Mouse (Mus musculus) heart, postnatal 36 days (tissue): ENCODE results near the gene Prdm16. TPM values are rescaled to one million over a fixed set of nuclear protein-coding genes. Genes with fewer than 3 reads are reported as not detected.
A peak's percentile ranks its signal among the peaks of the same experiment; 100 is the strongest.

ENCODE experiments used
- DNase-seq, 2 experiments: peaks; one replicate each; pipeline ENCODE4 v3.0.0; 2021 to 2022
- intact Hi-C: fragments of 180-260 bp; cut with DNase I; formaldehyde crosslinking; loops from one replicate; pipeline ENCODE4 v1.15.1; 2025
- total RNA-seq, 2 experiments: library from RNA; stranded (reverse); gene quantifications; 2 replicates each; pipeline ENCODE4 v1.2.3; 2021

The Prdm16 gene
- total RNA-seq, 2 experiments from 2014 or later, result 11.7 to 13.8 TPM

DNA sequence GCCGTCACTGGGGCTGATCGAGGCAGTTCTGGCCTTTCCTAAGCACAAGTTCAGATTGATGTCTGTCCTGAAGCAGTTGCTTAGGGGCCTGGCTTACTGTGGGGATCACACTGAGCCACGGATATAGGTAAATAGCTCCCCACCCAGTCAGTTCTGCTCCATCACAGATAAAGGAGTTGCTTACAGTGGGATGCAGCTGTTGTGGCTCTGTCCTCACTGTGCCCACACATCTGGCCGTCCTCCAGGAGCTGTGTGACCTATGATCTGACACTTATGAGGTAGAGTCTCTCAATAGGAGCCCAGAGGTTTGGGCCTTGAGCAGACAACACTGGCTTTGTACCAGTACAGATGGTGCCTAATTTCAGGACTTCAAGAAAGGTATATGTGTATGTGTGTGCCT is 142.7 kb downstream of the Prdm16 start:
- intact Hi-C loops, result no loop called here
- no peak for DNase-seq

GRCm38 (mm10) chr4:154492714-154493121 is 144.0 kb downstream of the Prdm16 start:
- DNase-seq, result no peak
- intact Hi-C loops, result no loop called here

DNA sequence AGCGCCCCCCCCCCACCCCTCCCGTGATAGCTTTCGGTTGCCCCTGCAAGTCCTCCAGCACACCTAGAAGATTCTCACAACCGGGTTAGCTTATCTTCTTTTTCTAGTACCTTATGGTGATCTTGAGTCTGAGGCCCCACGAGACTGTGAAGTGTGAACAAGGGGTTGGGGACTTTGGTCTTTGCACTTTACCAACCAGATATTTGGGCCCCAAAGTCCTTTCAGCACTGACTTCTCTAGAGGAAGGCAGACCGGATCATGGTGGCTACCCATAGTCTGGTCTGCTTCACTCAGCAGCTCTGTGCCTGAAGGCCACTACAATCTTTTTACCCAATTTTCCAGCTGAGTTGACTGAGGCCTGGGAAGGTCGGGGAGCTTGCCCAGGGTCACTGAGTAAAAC is 144.4 kb downstream of the Prdm16 start:
- no peak for DNase-seq
- intact Hi-C loops, result no loop called here

GRCm38 (mm10) chr4:154488031-154488430 is 148.6 kb downstream of the Prdm16 start:
- intact Hi-C loops, result no loop called here
- no peak for DNase-seq

- intact Hi-C loops, result no loop called here
- DNase-seq, result no peak
These were observed 154.0 kb downstream of the Prdm16 start for GRCm38 (mm10) chr4:154482695-154483094.

- intact Hi-C loops, result no loop called here
- DNase-seq, result peak; percentile 28 to 36
These were observed 154.7 kb downstream of the Prdm16 start for GRCm38 (mm10) chr4:154481771-154482637.

GRCm38 (mm10) chr4:154480544-154481260 is 156.0 kb downstream of the Prdm16 start:
- intact Hi-C loops, result no loop called here
- no peak for DNase-seq

DNA sequence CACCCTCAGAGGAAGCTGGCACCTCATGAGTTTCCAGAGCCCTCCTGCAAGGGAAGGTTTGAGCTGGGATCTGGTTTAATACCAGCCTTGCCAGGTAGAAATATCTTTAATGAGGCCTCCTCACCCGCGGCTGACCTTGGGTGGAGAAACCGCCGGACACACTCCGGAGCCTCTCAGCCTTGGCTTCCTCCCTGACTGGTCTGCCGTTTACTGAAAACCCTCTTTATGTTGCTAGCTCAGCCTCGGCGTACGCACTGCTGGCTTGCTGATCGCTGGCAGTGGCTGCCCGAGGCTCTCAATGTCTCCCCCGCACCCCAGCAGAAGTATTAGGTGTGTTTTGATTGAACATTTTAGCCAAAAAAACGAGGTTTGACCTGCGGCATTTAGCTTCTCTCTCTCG is 156.5 kb downstream of the Prdm16 start:
- intact Hi-C loops, result no loop called here
- no peak for DNase-seq

GRCm38 (mm10) chr4:154478933-154479613 is 157.6 kb downstream of the Prdm16 start:
- intact Hi-C loops, result no loop called here
- DNase-seq, result no peak

GRCm38 (mm10) chr4:154473571-154474307 is 162.9 kb downstream of the Prdm16 start:
- intact Hi-C loops, result no loop called here
- no peak for DNase-seq

GRCm38 (mm10) chr4:154472569-154472968 is 164.1 kb downstream of the Prdm16 start:
- intact Hi-C loops, result no loop called here
- DNase-seq, result no peak

- no peak for DNase-seq
- intact Hi-C loops, result no loop called here
These were observed 165.1 kb downstream of the Prdm16 start for GRCm38 (mm10) chr4:154471447-154472101.

DNA sequence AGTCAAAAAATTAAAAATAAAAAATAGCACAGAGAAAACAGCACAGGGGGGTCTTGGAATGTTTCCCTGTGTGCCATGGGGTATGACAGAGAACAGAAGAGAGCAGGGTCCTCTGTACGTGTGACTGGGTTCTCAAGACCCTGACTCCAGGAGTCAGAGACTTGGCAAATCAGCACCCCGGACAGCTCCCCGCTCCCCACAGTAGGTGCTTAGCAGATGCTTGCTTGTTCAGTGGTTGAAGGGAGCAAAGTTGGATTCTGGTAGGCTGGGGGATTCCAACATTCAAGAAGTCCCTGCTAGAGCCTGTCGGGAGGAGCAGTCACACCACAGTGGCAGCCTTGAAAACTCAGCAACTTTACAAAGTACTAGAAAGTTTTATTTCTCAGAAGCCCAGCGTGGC is 170.4 kb downstream of the Prdm16 start:
- DNase-seq, result peak in 1 of 2 experiments; percentile 47
- intact Hi-C loops, result no loop called here

DNA sequence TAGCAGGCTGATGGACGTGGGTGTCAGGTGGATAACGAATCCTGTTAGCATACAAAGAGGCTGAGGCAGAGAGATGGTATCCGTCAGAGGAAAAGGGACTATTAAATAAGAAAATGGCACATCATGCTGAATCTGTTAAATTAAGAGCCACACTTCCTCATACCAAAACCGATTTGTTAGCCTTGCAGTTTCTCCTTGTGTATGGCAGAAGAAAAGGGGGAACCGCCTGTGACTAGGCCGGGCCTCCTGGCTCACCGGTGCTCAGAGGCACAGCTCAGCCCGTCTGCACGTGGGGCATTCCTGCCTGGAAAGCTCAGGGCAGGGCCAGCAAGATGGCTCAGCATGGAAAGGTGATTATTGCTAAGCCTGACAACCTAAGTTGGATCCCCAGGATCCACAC is 171.6 kb downstream of the Prdm16 start:
- DNase-seq, result no peak
- intact Hi-C loops, result no loop called here

- no peak for DNase-seq
- intact Hi-C loops, result no loop called here
These were observed 176.7 kb downstream of the Prdm16 start for GRCm38 (mm10) chr4:154460021-154460420.

- DNase-seq, result no peak
- intact Hi-C loops, result no loop called here
These were observed 178.9 kb downstream of the Prdm16 start for GRCm38 (mm10) chr4:154457756-154458155.

DNA sequence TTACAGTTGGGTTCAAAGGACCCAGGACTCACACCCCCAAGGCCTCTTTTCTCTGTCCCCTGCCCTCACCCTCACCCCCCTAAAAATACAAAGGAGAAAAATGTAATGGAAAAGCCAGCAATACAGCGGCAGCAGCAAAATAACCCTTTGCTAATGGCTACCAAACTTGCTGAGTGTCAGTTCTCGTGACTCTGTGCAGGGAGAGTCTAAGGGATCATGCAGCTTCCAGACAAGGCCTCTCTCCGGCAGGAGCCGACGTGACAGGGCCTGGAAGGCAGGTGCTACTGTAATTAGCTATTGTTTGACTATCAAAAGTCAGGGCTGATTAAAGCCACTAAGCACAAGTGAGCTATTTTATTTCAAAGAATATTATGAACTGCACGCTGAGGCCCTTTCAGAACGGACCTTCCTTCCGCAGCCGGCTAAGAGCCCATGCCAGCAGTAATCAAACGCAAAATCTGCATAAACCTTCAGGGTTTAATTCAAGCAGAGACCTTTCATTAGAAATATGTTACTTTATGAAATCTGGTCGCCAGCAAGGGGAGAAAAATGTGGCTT is 180.3 kb downstream of the Prdm16 start:
- intact Hi-C loops, result no loop called here
- no peak for DNase-seq

GRCm38 (mm10) chr4:154450441-154450840 is 186.2 kb downstream of the Prdm16 start:
- DNase-seq, result peak; percentile 18 to 42
- intact Hi-C loops, result loop anchor here (5.0 kb wide), 1 partner anchor 47 kb away; no protein-coding TSS in a partner anchor

- intact Hi-C loops, result loop anchor here (5.0 kb wide), 1 partner anchor 47 kb away; no protein-coding TSS in a partner anchor
- no peak for DNase-seq
These were observed 186.6 kb downstream of the Prdm16 start for GRCm38 (mm10) chr4:154450036-154450435.
